8 mouse cellular contexts compared by ENCODE assay signal in the genomic region with DNA sequence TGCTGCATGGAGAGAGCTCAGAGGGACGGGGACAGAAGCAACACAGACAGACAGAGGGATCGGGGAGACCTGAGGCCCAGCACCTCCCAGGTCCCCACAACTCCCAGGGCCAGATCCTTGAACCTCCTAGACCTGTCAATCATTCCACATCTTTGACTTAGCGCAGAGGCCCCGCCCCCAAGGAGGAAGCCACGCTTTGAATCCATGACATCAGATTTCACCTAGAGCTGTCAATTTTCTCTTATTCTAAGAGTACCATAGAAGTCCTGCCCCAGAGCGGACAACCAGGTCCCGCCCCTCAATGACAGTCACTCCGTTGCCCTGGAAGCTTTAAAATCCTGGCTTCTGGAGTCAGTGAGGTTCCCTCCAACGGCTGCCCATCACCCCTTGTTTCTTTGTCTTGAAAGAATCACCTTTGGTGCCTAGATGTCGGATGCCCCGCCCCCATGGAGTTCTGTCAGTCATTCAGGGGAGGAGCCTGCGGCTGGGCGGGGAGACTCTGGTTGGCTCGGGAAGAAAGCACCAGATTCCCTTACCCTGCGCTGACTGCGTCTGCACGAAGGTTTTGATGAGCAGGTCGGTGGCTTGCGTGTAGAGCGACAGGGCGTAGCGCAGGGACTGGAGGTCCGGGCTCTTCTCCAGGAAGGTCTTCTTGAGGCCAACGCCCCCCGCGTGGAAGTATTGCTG. TPM values are rescaled to one million over a fixed set of nuclear protein-coding genes. Genes with fewer than 3 reads are reported as not detected.
A peak's percentile ranks its signal among the peaks of the same experiment; 100 is the strongest.
DNase-seq lines count a peak whose midpoint lies in the region; ATAC-seq lines count a peak whose summit lies in the region.

No protein-coding gene starts in this region.

- H3K27me3 ChIP-seq in heart, embryonic 12.5 days (replicated peaks), result peaks cover 68% of the 10 kb centered on the region
- H3K27me3 ChIP-seq in kidney, embryonic 14.5 days (ENCODE audit: control insufficient read depth, insufficient read depth, low read length), result peaks cover 18% of the 10 kb centered on the region

- no peak for ATAC-seq in heart, embryonic 12.5 days (ENCODE audit: insufficient number of reproducible peaks, low FRiP score)
- no peak for ATAC-seq in kidney, embryonic 14.5 days (ENCODE audit: low FRiP score, low TSS enrichment)

- DNase-seq in heart, adult 18-20 months, result peak; percentile 57 to 58
- no peak for DNase-seq in heart, postnatal 25 days (ENCODE audit: low spot score)
- DNase-seq in lung, postnatal 14 days, result peak; percentile 61
- peak; percentile 61 to 65 for DNase-seq in spleen, postnatal 36 days (ENCODE audit: low spot score in 2 of 2)
- DNase-seq in frontal cortex, postnatal 10 days (ENCODE audit: low spot score in 2 of 2), result no peak

- intact Hi-C loops in heart, postnatal 25 days (cut with DNase I), result loop anchor here (2.0 to 5.0 kb wide), 2 partner anchors 37 to 71 kb away; partner anchors contain the start of gene Fam129c

- H3K4me1 ChIP-seq in brown adipose tissue, adult 24 weeks (ENCODE audit: control insufficient read depth, insufficient read depth, insufficient read length, low read length), result peaks cover 7% of the 10 kb centered on the region; the same call in 1 of the 2 replicates
- peaks cover 12% of the 10 kb centered on the region for H3K4me1 ChIP-seq in heart, embryonic 12.5 days (replicated peaks)
- 0 out of 2 replicates have a peak, but pooled peaks cover 3% of the 10 kb centered on the region for H3K4me1 ChIP-seq in kidney, embryonic 14.5 days (ENCODE audit: control insufficient read depth, insufficient read depth, low read length)

- peak overlapping the region; percentile 28; the same call in 1 of the 2 replicates for H3K4me3 ChIP-seq in brown adipose tissue, adult 24 weeks (ENCODE audit: insufficient read depth, low read depth, low read length)
- 0 out of 2 replicates have a peak overlapping the region, but pooled peaks have one; percentile 5 for H3K4me3 ChIP-seq in heart, embryonic 12.5 days
- no peak overlapping the region; the same call in 1 of the 2 replicates for H3K4me3 ChIP-seq in kidney, embryonic 14.5 days (ENCODE audit: low read length)

- no peaks in the 10 kb centered on the region for H3K36me3 ChIP-seq in heart, embryonic 12.5 days
- no peaks in the 10 kb centered on the region for H3K36me3 ChIP-seq in kidney, embryonic 14.5 days (ENCODE audit: control insufficient read depth, insufficient read depth, low read length)

- H3K9ac ChIP-seq in heart, embryonic 12.5 days, result no peak overlapping the region
- no peak overlapping the region for H3K9ac ChIP-seq in kidney, embryonic 14.5 days (ENCODE audit: low read depth, low read length)

- 2% methylated on average over 26 of the region's 26 CpGs for WGBS in heart, embryonic 12.5 days
- 3% methylated on average over 26 of the region's 26 CpGs for WGBS in kidney, embryonic 14.5 days

- peaks cover 18% of the 10 kb centered on the region for H3K9me3 ChIP-seq in heart, embryonic 12.5 days (replicated peaks)
- H3K9me3 ChIP-seq in kidney, embryonic 14.5 days (ENCODE audit: control insufficient read depth, low read length), result peaks cover 6% of the 10 kb centered on the region; the same call in 1 of the 2 replicates

- H3K27ac ChIP-seq in brown adipose tissue, adult 24 weeks (replicated peaks; ENCODE audit: low read depth, low read length), result no peak overlapping the region
- H3K27ac ChIP-seq in heart, embryonic 12.5 days (ENCODE audit: poor library complexity, severe bottlenecking), result no peak overlapping the region
- no peak overlapping the region for H3K27ac ChIP-seq in kidney, embryonic 14.5 days (ENCODE audit: low read depth, low read length)

- peak overlapping the region; percentile 53 for H3K4me2 ChIP-seq in heart, embryonic 12.5 days
- peak overlapping the region; percentile 19 for H3K4me2 ChIP-seq in kidney, embryonic 14.5 days (replicated peaks; ENCODE audit: low read depth, low read length)

RNA-seq across cellular contexts. Expression of gene Colgalt1, which starts 23.3 kb away (rescaled TPM):
- total RNA-seq in heart, adult 18-20 months (2021), result 10 to 100 TPM; 41.6 to 42.4 TPM
- total RNA-seq in heart, postnatal 25 days (2021), result 10 to 100 TPM; 41.3 to 43.1 TPM
- 15.1 and 20.1 TPM in 2 replicates for polyA plus RNA-seq in brown adipose tissue, adult 24 weeks (2012; ENCODE audit: insufficient read depth, insufficient read length, missing spikeins)
- 60.7 and 61.4 TPM in 2 replicates for polyA plus RNA-seq in heart, embryonic 12.5 days (2016; fragmentation: Nextera tagmentation; extraction: Ambion mirVana)
- polyA plus RNA-seq in kidney, embryonic 14.5 days (2014; fragmentation: Nextera tagmentation; extraction: Ambion mirVana), result 61.4 and 76.8 TPM in 2 replicates

RNA-seq across cellular contexts. Expression of gene Fam129c, which starts 36.7 kb away (rescaled TPM):
- 1 to 10 TPM in 1 of 2 experiments, under 1 TPM in 1; 0.99 to 1.0 TPM for total RNA-seq in heart, adult 18-20 months (2021)
- 1 to 10 TPM in 1 of 2 experiments, under 1 TPM in 1; 0.81 to 1.5 TPM for total RNA-seq in heart, postnatal 25 days (2021)
- polyA plus RNA-seq in brown adipose tissue, adult 24 weeks (2012; ENCODE audit: insufficient read depth, insufficient read length, missing spikeins), result 1.5 TPM in 1 of 2 replicates, not detected in the other
- polyA plus RNA-seq in heart, embryonic 12.5 days (2016; fragmentation: Nextera tagmentation; extraction: Ambion mirVana), result 2.2 and 2.4 TPM in 2 replicates
- 2.7 and 3.4 TPM in 2 replicates for polyA plus RNA-seq in kidney, embryonic 14.5 days (2014; fragmentation: Nextera tagmentation; extraction: Ambion mirVana)

RNA-seq across cellular contexts. Expression of gene Unc13a, which starts 37.4 kb away (rescaled TPM):
- total RNA-seq in heart, adult 18-20 months (2021), result under 1 TPM; 0.55 to 0.87 TPM
- total RNA-seq in heart, postnatal 25 days (2021), result under 1 TPM; 0.73 to 0.83 TPM
- 0.32 and 1.6 TPM in 2 replicates for polyA plus RNA-seq in brown adipose tissue, adult 24 weeks (2012; ENCODE audit: insufficient read depth, insufficient read length, missing spikeins)
- polyA plus RNA-seq in heart, embryonic 12.5 days (2016; fragmentation: Nextera tagmentation; extraction: Ambion mirVana), result 0.47 and 0.64 TPM in 2 replicates
- 0.50 and 0.53 TPM in 2 replicates for polyA plus RNA-seq in kidney, embryonic 14.5 days (2014; fragmentation: Nextera tagmentation; extraction: Ambion mirVana)

RNA-seq across cellular contexts. Expression of gene Jak3, which starts 42.0 kb away (rescaled TPM):
- total RNA-seq in heart, adult 18-20 months (2021), result 1 to 10 TPM; 7.3 to 8.3 TPM
- total RNA-seq in heart, postnatal 25 days (2021), result 1 to 10 TPM; 7.8 to 8.5 TPM
- polyA plus RNA-seq in brown adipose tissue, adult 24 weeks (2012; ENCODE audit: insufficient read depth, insufficient read length, missing spikeins), result 13.9 and 14.6 TPM in 2 replicates
- polyA plus RNA-seq in heart, embryonic 12.5 days (2016; fragmentation: Nextera tagmentation; extraction: Ambion mirVana), result 10.6 and 11.8 TPM in 2 replicates
- polyA plus RNA-seq in kidney, embryonic 14.5 days (2014; fragmentation: Nextera tagmentation; extraction: Ambion mirVana), result 3.0 and 5.2 TPM in 2 replicates

RNA-seq across cellular contexts. Expression of gene Pgls, which starts 42.1 kb away (rescaled TPM):
- total RNA-seq in heart, adult 18-20 months (2021), result 10 to 100 TPM; 66.5 to 72.2 TPM
- total RNA-seq in heart, postnatal 25 days (2021), result 10 to 100 TPM; 68.1 to 75.9 TPM
- polyA plus RNA-seq in brown adipose tissue, adult 24 weeks (2012; ENCODE audit: insufficient read depth, insufficient read length, missing spikeins), result 181 and 189 TPM in 2 replicates
- 178 and 179 TPM in 2 replicates for polyA plus RNA-seq in heart, embryonic 12.5 days (2016; fragmentation: Nextera tagmentation; extraction: Ambion mirVana)
- 283 and 289 TPM in 2 replicates for polyA plus RNA-seq in kidney, embryonic 14.5 days (2014; fragmentation: Nextera tagmentation; extraction: Ambion mirVana)

Comparison
In these comparisons a context has a peak if more than half of its experiments do, and no peak if none do; other contexts are left out.
1. DNase-seq: peak in heart, adult 18-20 months (2 of 2), lung, postnatal 14 days (single experiment) and spleen, postnatal 36 days (2 of 2); none in heart, postnatal 25 days (single experiment) and frontal cortex, postnatal 10 days (0 of 2).